Comparison of ENCODE assay signal across 24 mouse cellular contexts in the genomic region with DNA sequence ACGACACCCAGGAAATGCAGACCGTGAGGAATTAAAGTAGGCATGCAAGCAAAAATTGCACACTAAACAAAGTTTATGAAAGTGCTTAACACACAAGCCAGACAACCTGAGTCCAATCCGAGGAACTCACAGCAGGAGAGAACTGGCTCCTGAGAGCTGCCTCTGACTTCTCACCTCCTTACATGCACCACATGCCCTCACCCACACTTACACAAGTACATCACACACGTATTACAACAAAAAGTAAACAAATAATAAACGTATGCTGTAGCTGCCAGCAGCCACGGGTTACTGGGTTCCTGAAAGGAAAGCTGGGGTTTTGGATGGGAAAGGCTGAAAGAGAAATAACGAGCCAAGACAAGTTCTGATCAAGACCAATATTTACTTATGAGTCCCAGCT.
DNase-seq lines count a peak whose midpoint lies in the region; ATAC-seq and TF ChIP-seq lines count a peak whose summit lies in the region.
"Had no signal": no experiment of that assay in that cellular context is flagged by ENCODE, and none has a peak within 500 bp of the region (broad histone marks: within the 10 kb centered on the region; RNA-seq: fewer than 3 reads in every experiment).

No protein-coding gene starts in this region.

- no peaks in the 10 kb centered on the region for H3K27me3 ChIP-seq in liver, adult 2 months (ENCODE audit: control insufficient read depth, insufficient read depth, low read length)
- H3K27me3 ChIP-seq in liver, embryonic 12.5 days (replicated peaks): no peaks in the 10 kb centered on the region
- H3K27me3 ChIP-seq: CH12.LX; embryonic facial prominence, embryonic 12.5 days; hindbrain, embryonic 12.5 days; Patski had no signal

- peaks cover 9% of the 10 kb centered on the region for H3K9me3 ChIP-seq in liver, embryonic 12.5 days (replicated peaks)
- H3K9me3 ChIP-seq: embryonic facial prominence, embryonic 12.5 days had no signal

- ATAC-seq in liver, embryonic 12.5 days: no peak
- ATAC-seq in megakaryocyte-erythroid progenitor cell, adult 5-6 weeks (replicated peaks; ENCODE audit: low FRiP score, low TSS enrichment, poor library complexity, severe bottlenecking): no peak
- ATAC-seq: activated CD4-positive, CD25-positive, alpha-beta regulatory T cell, adult 4 months; forebrain, embryonic 16.5 days; hindbrain, embryonic 16.5 days; inflammation-experienced regulatory T-cells, adult 6 months; Patski had no signal

- no peak for TF ChIP-seq POLR2A in liver, adult 2 months (IDR thresholded peaks at IDR 0.05; ENCODE audit: extremely low read depth, insufficient read depth, low read length)

- peaks cover 10% of the 10 kb centered on the region for H3K4me1 ChIP-seq in liver, adult 2 months (ENCODE audit: control insufficient read depth, insufficient read depth, low read length)
- H3K4me1 ChIP-seq in liver, embryonic 12.5 days: no peaks in the 10 kb centered on the region
- H3K4me1 ChIP-seq: embryonic facial prominence, embryonic 12.5 days; hindbrain, embryonic 12.5 days had no signal

- DNase-seq in heart, adult 11 months: peak; percentile 75
- no peak for DNase-seq in heart, adult 8-10 months (ENCODE audit: low spot score)
- DNase-seq in liver, adult 2 months (ENCODE audit: extremely low read depth, low read depth, low spot score): peak; percentile 73
- peak; percentile 49 for DNase-seq in lung, postnatal 36 days
- DNase-seq in lung, adult 18-20 months: no peak
- peak; percentile 72 for DNase-seq in fat pad, adult 2 months (ENCODE audit: extremely low read depth, low read depth, low spot score)
- DNase-seq: adrenal gland, adult 8-10 months; adrenal gland, postnatal 36 days; cerebellum, adult 11 months; cerebellum, adult 9-10 months; cerebellum, postnatal 25 days; gastrocnemius, postnatal 10 days; heart, adult 2 months; heart, postnatal 4 days had no signal

- H3K4me2 ChIP-seq in liver, embryonic 12.5 days: no peak overlapping the region
- H3K4me2 ChIP-seq: embryonic facial prominence, embryonic 12.5 days; hindbrain, embryonic 12.5 days had no signal

- 33% methylated on average over 7 of the region's 7 CpGs for WGBS in liver, adult 2 months
- WGBS in liver, embryonic 12.5 days (ENCODE audit: insufficient replicate concordance): 70% methylated on average over 7 of the region's 7 CpGs

- no peak overlapping the region for H3K4me3 ChIP-seq in liver, adult 2 months (ENCODE audit: insufficient read depth, low read depth, low read length)
- no peak overlapping the region for H3K4me3 ChIP-seq in liver, embryonic 12.5 days
- H3K4me3 ChIP-seq: embryonic facial prominence, embryonic 12.5 days; heart, adult 2 months; hindbrain, embryonic 12.5 days had no signal

- H3K9ac ChIP-seq in liver, adult 2 months (ENCODE audit: low read depth, low read length): no peak overlapping the region
- no peak overlapping the region for H3K9ac ChIP-seq in liver, embryonic 12.5 days
- H3K9ac ChIP-seq: embryonic facial prominence, embryonic 12.5 days; hindbrain, embryonic 12.5 days had no signal

- no peak overlapping the region for H3K27ac ChIP-seq in liver, adult 2 months (replicated peaks; ENCODE audit: insufficient read depth, low read depth, low read length)
- no peak overlapping the region for H3K27ac ChIP-seq in liver, embryonic 12.5 days
- H3K27ac ChIP-seq: embryonic facial prominence, embryonic 12.5 days; heart, adult 2 months; hindbrain, embryonic 12.5 days had no signal

- H3K79me2 ChIP-seq in liver, adult 2 months (ENCODE audit: control insufficient read depth, insufficient read depth, low read length): no peaks in the 10 kb centered on the region

- H3K36me3 ChIP-seq in liver, adult 2 months (ENCODE audit: control insufficient read depth, insufficient read depth, low read length): no peaks in the 10 kb centered on the region
- no peaks in the 10 kb centered on the region for H3K36me3 ChIP-seq in liver, embryonic 12.5 days
- H3K36me3 ChIP-seq: embryonic facial prominence, embryonic 12.5 days; hindbrain, embryonic 12.5 days had no signal

- no peak for TF ChIP-seq CTCF in liver, adult 2 months (IDR thresholded peaks at IDR 0.05; ENCODE audit: low read depth, low read length)

Comparison
In these comparisons a context has a peak if more than half of its experiments do, and no peak if none do; other contexts are left out.
1. DNase-seq: peak in heart, adult 11 months (single experiment), liver, adult 2 months (single experiment), lung, postnatal 36 days (single experiment) and fat pad, adult 2 months (single experiment); none in heart, adult 8-10 months (single experiment) and lung, adult 18-20 months (0 of 2).